Mouse (Mus musculus) cerebellum, adult 2 months (tissue): ENCODE measurements around the gene Guf1.

Experiments
- CTCF ChIP-seq: fragments of 200-500 bp; IDR thresholded peaks from 2 replicates; pipeline ENCODE4 v1.5.1; 2011; ENCODE audit warnings: low read depth, mild to moderate bottlenecking, control low read depth, low read length, moderate library complexity, borderline replicate concordance; ENCODE audit not compliant: insufficient read depth
- POLR2A ChIP-seq: fragments of 200-500 bp; IDR thresholded peaks from 2 replicates; pipeline ENCODE4 v1.6.1; 2011; ENCODE audit warnings: low read length, control low read depth, borderline replicate concordance; ENCODE audit not compliant: insufficient read depth

GRCm38 (mm10) chr5:69591640-69592461, 35.1 kb downstream of the Guf1 start, which contains the start of gene Gnpda2:
- peak; percentile 60; the same call in 1 of the 2 replicates for TF ChIP-seq POLR2A
- TF ChIP-seq CTCF: peak; percentile 24; the same call in 1 of the 2 replicates
